Mouse (Mus musculus) kidney, postnatal 4 days (tissue): Measurements from ENCODE around the gene Slc35f6.
A peak's percentile ranks its signal among the peaks of the same experiment; 100 is the strongest.
"Not testable (repeated sequence)": the region's sequence is repeated elsewhere in the genome, so short reads cannot be mapped to it uniquely, and the experiment has no call there.

Experiments used
- DNase-seq, 2 experiments: peaks; one replicate each; pipeline ENCODE4 v3.0.0; 2021; ENCODE audit warnings: mixed read lengths in 2 of 2

Gene Slc35f6

DNA sequence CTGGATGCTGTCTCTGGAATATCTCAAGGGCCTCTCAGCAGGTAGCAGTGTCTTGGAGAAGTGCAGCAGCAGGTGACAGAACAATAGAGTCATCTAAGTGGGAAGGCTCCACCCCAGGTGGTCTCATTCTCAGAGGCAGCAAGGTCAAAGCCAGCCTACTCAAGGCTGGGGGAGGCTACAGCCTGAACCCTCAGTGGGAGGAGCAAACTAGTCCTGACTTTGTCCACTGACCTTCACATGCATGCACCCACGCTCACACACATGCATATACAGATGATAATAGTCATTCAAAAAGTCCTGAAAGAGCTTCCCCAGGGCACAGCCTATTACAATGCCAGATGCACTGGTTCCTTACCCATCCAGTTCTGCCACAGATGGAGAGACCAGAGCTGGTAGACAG is 12.5 kb downstream of the Slc35f6 start:
- no peak for DNase-seq

DNA sequence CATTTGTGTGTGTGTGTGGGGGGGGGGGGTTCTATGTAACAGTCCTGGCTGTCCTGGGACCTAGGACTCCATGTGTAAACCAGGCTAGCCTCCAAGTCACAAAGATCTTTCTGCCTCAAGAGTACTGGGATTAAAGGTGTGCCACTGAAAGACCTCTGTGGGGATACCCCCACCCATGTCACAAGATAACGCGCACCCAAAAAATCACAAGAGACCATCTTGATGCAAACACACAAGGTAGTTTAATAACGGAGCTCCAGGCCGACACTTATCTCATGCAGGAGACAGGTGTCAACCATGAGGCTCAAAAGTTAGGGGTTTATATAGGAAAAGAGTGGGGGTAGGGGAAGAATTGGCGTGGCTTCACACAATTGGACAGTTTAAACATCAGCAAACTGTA is 13.1 kb downstream of the Slc35f6 start:
- no peak for DNase-seq

DNA sequence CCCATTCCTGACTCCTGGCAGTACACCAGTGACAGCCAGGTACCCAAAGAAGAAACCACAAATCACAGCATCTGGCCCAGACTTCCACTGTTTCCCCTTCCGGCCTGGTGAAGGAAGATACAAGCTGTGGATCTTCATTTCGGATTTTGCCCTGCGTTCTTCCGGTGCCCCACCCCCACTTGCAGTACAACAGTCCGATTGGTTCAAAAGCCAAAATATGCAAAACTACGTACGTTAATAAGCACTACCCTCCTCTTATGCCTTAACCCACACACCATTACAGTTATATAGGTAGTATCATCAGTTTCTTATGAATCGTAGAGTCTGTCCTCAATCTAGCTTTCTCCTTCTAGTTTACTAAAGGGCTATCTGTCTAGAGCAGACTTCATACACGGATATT is 17.6 kb downstream of the Slc35f6 start:
- no peak for DNase-seq

DNA sequence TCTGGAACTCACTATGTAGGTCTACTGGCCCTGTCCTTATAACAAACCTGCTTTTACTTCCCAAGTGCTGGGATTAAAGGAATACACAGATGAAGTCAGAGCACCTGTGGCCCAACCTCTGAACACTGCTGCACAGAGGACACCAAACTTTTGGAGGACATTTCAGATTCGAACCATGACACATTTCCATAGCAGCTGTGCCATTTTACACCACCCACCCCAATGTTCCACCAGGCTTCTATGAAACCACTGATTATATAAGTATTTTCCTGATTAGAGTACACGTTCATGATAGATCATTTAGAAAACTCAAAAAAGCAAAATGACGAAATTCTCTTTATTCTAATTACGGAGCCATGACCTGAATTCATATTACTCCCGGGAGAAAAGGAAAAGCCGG is 18.2 kb downstream of the Slc35f6 start:
- no peak for DNase-seq

DNA sequence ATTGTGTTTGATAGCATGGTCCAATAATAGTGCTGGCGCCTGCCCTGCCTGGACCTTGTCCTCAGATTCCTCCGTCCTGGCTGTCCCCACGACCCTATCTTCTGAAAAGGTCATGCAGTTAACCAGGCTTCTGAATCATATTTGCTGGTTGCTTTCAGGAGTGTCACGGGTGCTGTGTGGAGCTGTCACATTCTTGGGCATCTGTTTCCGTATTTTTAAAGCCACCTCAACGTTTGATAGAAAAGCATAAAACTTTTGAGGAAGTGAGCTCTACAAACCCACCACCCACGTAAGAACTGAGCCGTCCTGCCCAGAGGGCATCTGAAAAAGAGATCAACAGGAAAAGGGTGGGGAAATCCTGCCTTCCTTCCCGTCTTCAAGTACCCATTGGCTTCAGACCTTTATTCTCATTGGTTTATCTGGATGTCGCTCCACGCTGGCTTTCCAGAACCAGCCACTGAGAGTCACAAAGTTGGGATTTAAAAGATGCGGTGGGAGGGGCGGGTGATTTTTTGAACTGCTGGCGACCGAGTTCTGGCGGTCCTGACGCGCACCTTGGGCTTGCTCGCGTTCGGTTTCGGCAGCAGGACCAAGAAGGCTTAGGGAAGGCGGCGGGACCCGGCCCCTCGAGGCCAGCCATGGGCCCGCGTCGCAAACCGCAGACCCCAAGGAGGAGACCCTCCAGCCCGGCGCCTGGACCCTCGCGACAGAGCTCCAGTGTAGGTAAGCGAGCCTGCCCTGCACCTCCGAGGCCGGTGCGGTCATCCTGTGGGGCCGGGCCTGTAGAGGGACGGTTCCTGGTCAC is 18.9 kb downstream of the Slc35f6 start, which contains the start of gene Cenpa:
Cenpa (plus strand) TSS at position 387 of the 805 bp plus-strand sequence.
- peak; percentile 85 to 91 for DNase-seq

DNA sequence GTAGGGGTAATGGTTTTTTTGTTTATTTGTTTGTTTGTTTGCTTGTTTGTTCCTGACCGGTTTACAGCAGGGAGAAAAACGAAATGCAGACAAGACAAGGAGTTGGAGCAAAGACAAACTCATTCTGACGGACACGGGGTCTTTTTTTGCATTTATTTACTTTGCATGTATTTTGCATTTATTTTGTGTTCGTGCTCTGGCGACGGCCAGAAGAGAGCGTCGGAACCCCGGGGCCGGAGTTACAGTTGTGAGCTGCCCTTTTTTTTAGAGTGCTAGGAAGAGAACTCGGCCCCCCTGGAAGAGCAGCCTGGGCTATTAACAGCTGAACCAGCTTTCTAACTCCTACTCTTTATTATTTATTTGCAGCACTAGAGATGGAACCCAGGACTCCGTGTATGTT is 19.5 kb downstream of the Slc35f6 start:
- peak in 1 of 2 experiments; percentile 20 for DNase-seq

DNA sequence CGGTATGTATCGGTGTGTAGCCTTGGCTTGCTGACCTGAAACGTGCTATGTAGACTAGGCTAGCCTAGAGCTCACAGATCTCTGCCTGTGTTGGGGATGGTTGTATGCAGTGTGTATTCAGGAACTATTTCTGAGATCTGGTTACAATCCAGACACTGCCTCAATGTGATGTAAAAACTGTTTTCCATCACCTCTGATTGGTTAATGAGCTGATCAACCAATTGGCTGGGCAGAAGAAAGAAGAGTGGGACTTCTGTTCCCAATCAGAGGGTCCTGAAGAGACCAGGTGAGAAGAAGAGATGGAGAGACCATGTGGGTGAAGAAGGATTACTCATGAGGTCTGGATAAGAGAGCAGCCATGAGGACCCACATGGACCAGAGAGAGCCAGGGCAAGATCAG is 20.0 kb downstream of the Slc35f6 start:
- DNase-seq: no peak

DNA sequence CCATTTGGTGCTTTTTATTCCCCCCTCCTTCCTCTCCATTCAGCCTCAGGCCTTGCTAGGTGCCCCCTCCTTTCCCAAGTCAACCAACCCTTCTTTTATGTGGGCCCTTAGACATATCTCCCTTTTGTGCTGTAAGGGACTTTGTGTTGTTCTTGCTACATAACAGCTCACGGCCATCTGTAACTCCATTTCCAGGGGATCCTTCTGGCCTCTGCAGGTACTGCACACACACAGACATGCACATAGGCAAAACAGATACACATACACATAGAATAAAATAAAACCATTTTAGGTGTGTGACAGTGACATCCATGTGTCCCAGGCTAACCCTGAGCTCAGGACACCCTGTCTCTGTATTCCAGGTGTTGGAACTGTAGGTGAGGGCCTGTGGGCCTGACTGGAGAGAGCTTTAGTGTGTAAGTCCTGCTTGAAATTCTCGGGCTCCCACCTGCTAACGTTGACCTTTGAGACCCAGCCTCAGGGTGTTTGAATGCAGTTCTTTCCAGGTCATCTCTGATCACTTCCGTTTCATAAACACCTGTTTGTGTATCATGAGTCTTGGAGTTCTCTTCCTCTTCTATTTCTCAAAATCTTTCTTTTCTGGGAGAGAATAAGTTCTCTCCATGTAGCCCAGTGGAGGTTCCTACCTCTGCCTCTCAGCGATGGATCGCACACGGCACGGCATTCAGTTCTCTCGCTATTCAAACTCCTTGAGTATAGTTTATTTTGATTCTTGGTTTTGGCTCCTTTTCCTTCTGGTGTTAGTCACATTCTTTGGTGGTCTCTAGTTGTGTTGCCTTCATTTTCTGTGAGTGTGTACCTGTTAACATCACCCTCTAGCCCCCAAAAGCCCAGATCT is 21.1 kb downstream of the Slc35f6 start:
- no peak for DNase-seq

DNA sequence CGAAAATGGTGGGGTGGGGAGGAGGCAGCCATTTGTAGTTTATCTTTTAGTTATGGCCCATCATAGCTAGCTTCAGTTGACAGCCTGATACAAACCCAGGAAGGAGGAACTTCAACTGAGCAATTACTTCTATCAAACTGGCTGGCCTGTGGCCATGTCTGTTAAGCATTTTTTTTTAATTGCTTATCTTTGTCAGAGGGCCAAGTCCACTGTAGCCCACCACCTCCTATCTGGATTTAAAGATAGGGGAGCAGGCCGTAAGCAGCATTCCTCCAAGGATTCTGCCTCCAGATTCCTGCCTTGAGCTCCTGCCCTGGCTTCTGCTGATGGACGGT is 21.7 kb downstream of the Slc35f6 start:
- no peak for DNase-seq

DNA sequence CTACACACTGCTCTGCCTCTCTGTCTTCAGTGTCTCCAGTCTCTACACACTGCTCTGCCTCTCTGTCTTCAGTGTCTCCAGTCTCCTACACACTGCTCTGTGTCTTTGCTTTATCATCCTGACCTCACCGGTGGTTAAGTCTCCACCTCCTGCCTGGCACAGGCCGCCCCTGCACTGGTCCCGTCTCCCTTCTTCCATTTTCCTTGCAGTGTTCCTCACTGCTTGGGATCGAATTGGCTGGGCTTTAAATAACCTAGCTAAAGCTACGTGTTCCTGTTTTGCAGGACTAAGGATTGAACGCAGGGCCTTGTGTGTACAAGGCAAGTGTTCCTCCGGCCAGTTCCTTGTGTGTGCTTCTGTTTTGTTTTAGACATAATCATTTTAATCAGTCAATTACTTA is 22.4 kb downstream of the Slc35f6 start:
- no peak for DNase-seq

DNA sequence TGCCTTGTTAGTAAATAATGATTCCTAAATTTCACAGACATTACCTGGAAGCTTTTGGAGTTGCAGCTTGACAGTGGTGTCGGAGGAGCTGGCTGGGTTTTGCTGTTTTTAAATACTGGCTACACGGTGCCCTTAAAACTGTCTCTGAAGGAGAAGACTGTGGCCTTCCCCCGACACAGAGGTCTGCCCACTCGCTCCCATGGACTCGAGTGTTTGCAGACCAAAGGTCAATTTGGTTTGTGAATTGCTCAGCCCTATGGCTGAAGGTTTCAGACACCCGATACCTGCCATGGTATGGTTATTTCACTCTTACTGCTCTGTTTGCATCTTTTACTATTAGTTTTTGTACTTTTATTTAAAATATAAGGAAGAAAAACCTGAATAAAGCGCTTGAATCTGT is 26.3 kb downstream of the Slc35f6 start:
- no peak for DNase-seq

DNA sequence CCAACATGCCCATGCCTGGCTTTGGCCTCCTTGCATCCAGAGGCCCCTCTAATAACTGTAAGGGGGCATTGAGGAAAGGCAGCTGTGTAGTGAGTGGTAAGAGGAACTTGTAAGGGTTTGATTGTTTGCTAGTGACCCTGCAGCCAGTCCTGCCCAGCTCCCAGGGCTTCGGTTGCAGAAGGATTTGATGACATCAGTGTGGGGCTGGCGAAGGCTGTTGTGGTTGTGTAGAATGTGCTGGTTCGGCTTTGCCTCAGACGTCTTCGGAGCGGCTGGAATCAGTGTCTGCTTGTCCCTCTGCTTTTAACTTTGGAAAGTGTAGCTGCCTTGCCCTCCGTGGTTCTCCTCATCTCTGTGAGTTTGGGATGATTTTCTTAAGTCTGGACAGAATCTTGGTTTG is 29.1 kb downstream of the Slc35f6 start:
- no peak for DNase-seq

DNA sequence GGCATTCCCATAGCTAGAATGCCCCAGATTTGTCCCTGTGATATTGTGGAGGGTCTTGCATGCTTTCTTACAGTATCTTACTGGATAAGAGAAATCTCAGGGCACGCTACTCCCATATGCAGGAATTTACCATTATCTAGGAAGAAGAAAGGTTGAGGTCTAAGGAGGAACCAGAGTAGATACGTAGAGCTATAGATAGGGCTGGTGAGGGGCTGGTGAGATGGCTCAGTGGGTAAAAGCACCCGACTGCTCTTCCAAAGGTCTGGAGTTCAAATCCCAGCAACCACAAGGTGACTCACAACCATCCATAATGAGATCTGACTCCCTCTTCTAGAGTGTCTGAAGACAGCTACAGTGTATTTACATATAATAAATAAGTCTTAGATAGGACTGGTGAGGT is 30.3 kb downstream of the Slc35f6 start:
- DNase-seq: not testable (repeated sequence)

DNA sequence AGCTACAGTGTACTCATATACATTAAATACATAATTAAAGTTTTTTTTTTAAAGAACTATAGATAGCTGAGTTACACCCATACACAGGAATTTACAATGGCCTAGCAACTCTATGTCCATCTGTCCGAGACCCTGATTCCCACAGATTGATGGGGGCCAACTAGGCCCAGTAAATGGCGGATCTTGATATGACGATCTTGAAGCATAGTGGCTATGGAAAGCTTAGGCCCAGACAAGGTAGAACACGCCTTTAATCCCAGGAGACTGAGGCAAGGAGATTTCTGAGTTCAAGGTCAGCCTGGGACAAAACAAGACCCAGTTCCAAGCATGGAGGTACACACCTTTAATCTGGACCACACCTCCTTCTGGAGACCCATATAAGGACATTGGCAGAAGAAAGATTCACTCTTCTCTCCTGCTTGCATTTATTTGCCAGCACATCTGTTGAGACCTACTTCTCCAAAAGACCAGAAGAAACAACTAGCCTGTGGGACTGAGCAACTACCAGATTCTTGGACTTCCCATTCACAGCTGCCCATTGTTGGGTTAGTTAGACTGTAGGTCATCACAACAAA is 31.1 kb downstream of the Slc35f6 start:
- DNase-seq: no peak

DNA sequence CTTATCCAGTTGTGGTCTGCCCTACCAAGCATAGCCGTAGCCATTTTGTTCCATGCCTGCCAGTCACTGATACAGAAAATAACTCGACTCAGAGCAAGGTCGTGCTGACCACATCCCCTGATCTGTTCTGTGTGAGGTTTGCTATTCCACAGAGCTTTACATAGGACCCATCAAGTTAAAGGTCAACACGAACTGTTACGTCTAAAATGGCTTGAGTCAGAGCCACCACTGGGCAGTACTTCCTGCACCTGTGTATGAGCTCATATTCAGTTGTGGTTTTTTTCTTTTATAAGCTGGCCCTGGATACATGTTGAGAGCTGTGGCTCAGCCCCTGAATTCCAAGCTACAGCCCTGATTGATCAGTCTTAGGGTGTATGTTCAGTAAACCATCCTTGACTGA is 31.9 kb downstream of the Slc35f6 start:
- DNase-seq: no peak

DNA sequence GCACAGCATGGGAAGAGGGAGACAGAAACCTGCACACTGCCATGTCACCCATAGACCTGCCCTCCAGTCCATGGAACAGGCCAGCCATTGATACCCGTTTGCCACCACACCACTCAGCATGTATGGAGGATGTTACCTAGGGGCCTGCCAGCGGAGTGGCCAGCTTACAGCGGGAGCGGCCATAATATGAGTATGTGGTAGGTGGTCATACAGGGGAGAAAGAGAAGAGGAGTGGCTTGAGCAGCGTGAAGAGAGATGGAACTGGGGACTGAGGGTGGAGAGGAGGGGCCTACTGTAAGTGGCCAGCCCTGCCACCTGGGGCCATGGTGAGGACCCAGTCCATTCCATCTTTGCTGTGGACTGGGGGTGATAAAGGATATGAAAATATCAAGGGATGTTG is 34.2 kb downstream of the Slc35f6 start:
- no peak for DNase-seq

DNA sequence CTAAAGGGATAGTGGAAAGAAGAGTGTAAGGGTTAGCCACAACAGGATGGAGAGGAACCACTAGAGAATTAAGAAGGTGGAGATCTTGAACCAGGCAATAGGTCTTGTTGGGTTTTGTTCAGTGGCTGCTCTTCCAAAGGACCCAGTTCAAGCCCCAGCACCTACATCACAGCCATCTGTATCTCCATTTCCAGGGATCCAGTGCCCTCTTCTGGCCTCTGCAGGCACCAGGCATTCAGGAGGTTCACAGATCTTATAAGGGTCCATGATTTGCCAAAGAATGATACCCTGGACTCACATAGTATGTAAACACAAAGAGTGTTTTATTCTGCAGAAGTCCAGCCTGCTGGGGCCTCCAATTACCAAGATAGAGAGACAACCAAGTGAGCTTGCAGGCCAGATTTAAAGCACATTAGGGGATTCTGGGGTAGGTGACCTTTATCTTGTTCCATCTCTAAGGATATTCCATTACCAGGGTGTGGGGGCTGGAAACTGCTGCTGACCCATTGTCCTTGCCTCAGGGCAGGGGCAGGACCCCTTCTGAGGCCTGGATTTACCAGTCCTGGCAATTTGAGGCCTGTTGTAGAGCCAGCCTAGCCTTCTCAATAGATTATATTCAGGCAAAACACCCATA is 35.4 kb downstream of the Slc35f6 start:
- peak in 1 of 2 experiments; percentile 9 for DNase-seq

DNA sequence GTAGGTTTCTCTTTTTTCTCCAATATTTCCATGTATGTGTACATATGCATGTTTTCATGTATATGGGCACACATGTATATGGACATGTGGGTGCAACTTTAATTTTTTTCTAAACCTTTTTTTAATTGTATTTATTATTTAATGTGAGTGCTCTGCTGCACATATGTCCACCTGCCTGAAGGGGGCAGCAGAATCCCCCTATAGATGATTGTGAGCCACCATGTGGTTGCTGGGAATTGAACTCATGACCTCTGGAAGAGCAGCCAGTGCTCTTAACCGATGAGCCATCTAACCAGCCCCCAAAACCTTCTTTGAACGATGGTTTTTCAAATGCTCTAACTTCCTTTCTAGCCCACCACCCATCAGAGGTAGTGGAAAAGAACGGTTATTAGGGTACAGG is 36.3 kb downstream of the Slc35f6 start:
- DNase-seq: no peak

DNA sequence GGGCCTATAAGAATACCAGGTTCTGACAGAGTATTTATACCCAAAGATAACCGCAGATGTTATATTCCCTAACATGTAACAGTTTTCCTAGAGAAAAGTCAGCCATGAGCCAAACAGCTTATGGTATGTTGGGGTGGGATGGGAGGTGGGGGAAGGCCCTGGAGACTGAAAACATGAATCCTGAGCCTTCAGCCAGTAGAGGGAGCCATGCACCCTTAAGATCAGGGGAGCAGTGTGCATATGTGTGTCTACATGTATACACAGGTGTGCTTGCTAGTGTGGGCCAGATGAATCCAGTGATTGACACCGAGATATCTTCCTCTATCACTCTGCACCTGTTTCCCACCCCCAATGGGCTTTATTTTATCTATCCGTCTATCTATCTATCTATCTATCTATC is 39.0 kb downstream of the Slc35f6 start:
- DNase-seq: peak; percentile 32 to 51

DNA sequence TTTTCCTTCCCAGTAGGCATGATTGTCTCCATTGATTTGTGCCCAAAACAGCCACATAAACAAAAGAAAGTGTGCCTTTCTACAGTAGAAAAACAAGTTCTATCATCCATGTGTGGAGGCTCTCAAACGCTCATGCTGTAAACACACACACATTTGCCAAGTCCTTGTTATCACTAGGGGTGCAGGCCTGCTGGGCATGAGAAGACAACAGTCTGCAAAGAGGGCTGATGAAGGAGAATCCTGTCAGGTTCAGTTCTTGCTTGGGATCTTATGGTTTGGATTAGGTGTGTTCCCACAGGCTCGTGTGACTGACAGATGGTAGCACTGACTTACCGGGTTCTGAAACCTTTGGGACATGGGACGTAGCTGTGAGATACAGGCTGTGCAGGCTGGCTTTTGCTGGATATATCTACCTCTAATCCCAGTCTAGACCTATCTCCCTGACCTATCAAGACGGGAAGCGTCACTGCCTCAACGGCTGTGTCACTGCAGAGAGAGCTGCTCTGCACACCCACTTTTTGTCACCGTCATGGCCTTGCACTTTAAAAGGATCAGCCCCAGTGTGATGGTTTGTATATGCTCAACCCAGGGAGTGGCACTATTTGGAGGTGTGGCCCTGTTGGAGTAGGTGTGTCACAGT is 52.7 kb downstream of the Slc35f6 start:
- no peak for DNase-seq

DNA sequence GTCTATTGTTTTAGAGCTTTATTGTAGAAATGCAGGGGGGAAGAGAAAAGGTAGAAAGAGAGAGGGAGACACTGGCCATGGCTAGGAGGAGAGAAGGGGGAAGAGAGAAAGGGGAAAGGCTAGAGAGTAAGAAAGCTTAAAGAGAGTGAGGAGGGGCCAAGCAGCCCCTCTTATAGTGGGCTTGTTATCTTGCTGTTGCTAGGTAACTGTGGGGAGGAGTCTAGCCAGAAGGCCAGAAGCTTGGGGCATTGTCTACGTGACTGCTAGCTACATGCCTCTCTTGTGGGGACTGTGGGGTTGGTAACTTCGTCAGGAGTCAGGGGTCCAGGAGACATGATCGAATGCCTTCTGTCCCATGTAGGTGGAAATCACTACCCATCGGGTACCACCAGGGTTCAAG is 53.6 kb downstream of the Slc35f6 start:
- DNase-seq: not testable (repeated sequence)

DNA sequence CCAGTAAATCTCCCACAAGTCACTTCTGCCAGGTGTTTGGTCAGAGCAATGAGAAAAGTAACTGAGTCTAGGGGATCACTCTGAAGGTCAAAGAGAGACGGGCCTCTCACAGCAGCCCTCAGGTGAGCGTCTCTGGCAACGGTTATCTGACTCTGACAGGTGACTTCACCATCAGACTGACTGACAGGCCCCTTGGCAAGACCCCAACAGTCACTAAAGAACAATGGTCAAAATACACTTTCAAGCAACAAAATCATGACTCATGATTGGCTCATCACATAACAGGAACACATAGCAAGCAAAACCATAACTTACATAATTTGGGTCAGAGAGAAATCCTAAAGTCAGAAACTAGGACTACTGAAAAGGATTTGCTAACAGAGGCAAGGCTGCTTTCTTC is 54.1 kb downstream of the Slc35f6 start:
- no peak for DNase-seq
